Mouse (Mus musculus) lung, adult 2 months (tissue): ENCODE results near the gene Bpifa6.

Source experiments
- CTCF ChIP-seq: fragments of 200-500 bp; IDR thresholded peaks from 2 replicates; pipeline ENCODE4 v1.5.1; 2011; ENCODE audit warnings: mild to moderate bottlenecking, low read length, control low read depth; ENCODE audit not compliant: insufficient read depth
- POLR2A ChIP-seq: fragments of 200-500 bp; IDR thresholded peaks from 2 replicates; pipeline ENCODE4 v1.6.1; 2011; ENCODE audit warnings: low read depth, mild to moderate bottlenecking, control low read depth, low read length, borderline replicate concordance; ENCODE audit errors: extremely low read depth

DNA sequence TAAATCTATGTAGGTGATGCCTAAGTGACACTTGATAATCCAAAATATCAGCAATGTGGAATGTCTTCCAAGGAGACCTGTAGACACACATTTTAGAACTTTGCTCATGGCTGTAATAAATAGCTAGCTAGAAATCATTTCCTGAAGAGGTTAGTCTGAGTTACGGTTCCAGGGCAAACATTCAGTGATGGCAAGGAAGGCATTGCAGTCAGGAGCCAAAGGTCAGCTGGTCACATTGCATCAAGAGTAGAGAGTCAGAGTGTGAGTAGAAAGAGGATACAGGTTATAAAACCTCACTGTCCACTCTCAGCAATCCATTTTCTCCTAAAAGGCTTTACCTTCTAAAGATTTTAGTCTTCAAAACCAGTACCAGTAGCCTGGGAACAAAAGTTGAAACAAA is 43.2 kb downstream of the Bpifa6 start:
- no peak for TF ChIP-seq CTCF
- TF ChIP-seq POLR2A, result no peak
